Mouse (Mus musculus) gastrocnemius, adult 18-20 months (tissue): ENCODE results near the gene Hoxa6. TPM values are rescaled to one million over a fixed set of nuclear protein-coding genes. Genes with fewer than 3 reads are reported as not detected.

Experiments
- DNase-seq: peaks from one replicate; pipeline ENCODE4 v3.0.0; 2021; ENCODE audit warnings: low spot score
- total RNA-seq, 2 experiments: library from RNA; stranded (reverse); gene quantifications; 2 replicates each; pipeline ENCODE4 v1.2.3; 2021

Gene Hoxa6
- total RNA-seq, 2 experiments from 2014 or later, result 2.0 to 2.1 TPM

GRCm38 (mm10) chr6:52165441-52166370, 42.8 kb downstream of the Hoxa6 start:
- no peak for DNase-seq

GRCm38 (mm10) chr6:52164626-52165440, 43.7 kb downstream of the Hoxa6 start, which contains the start of gene Hoxa2:
Hoxa2 (minus strand) TSS chr6:52164831.
- DNase-seq, result no peak

GRCm38 (mm10) chr6:52164051-52164625, 44.4 kb downstream of the Hoxa6 start:
- no peak for DNase-seq

GRCm38 (mm10) chr6:52163366-52164031, 45.0 kb downstream of the Hoxa6 start:
- DNase-seq, result no peak

GRCm38 (mm10) chr6:52162611-52163365, 45.7 kb downstream of the Hoxa6 start:
- DNase-seq, result no peak

GRCm38 (mm10) chr6:52162093-52162380, 46.5 kb downstream of the Hoxa6 start:
- no peak for DNase-seq

- DNase-seq, result no peak
These were observed 47.0 kb downstream of the Hoxa6 start for GRCm38 (mm10) chr6:52161336-52162092.

- DNase-seq, result no peak
These were observed 47.8 kb downstream of the Hoxa6 start for GRCm38 (mm10) chr6:52160511-52161335.

GRCm38 (mm10) chr6:52159979-52160378, 48.5 kb downstream of the Hoxa6 start:
- DNase-seq, result no peak

- DNase-seq, result no peak
These were observed 49.3 kb downstream of the Hoxa6 start for GRCm38 (mm10) chr6:52159164-52159761.

- peak; percentile 71 for DNase-seq
These were observed 50.1 kb downstream of the Hoxa6 start, which contains the start of gene Hoxa1 for GRCm38 (mm10) chr6:52158276-52159051. Hoxa1 (minus strand) TSS chr6:52158317.

GRCm38 (mm10) chr6:52157466-52158275, 50.9 kb downstream of the Hoxa6 start:
- DNase-seq, result no peak

- DNase-seq, result no peak
These were observed 51.8 kb downstream of the Hoxa6 start for GRCm38 (mm10) chr6:52156551-52157200.
